22 mouse cellular contexts compared by ENCODE assay signal in genomic region chr9:110060761-110061160, GRCm38 (mm10). TPM values are rescaled to one million over a fixed set of nuclear protein-coding genes. Genes with fewer than 3 reads are reported as not detected.
DNase-seq lines count a peak whose midpoint lies in the region; ATAC-seq lines count a peak whose summit lies in the region.
"Had no signal": no experiment of that assay in that cellular context is flagged by ENCODE, and none has a peak within 500 bp of the region (broad histone marks: within the 10 kb centered on the region; RNA-seq: fewer than 3 reads in every experiment).

No protein-coding gene starts in this region.

- H3K27ac ChIP-seq in heart, embryonic 16.5 days (ENCODE audit: low read length): peak overlapping the region; percentile 35; the same call in 1 of the 2 replicates
- no peak overlapping the region for H3K27ac ChIP-seq in hindbrain, embryonic 12.5 days
- H3K27ac ChIP-seq: embryonic facial prominence, embryonic 12.5 days; heart, embryonic 15.5 days; hindbrain, embryonic 10.5 days; hindbrain, postnatal 0 days; kidney, embryonic 15.5 days; limb, embryonic 15.5 days; liver, embryonic 14.5 days had no signal

- 82% methylated on average over 2 of the region's 2 CpGs for WGBS in heart, embryonic 16.5 days
- 68% methylated on average over 2 of the region's 2 CpGs for WGBS in hindbrain, embryonic 12.5 days

- peaks cover 9% of the 10 kb centered on the region for H3K4me1 ChIP-seq in heart, embryonic 16.5 days (ENCODE audit: control insufficient read depth, insufficient read depth, low read length)
- peaks cover 15% of the 10 kb centered on the region for H3K4me1 ChIP-seq in hindbrain, embryonic 12.5 days
- H3K4me1 ChIP-seq: embryonic facial prominence, embryonic 12.5 days; limb, embryonic 15.5 days had no signal

- no peaks in the 10 kb centered on the region for H3K9me3 ChIP-seq in heart, embryonic 16.5 days (replicated peaks; ENCODE audit: control insufficient read depth, low read length)
- no peaks in the 10 kb centered on the region for H3K9me3 ChIP-seq in hindbrain, embryonic 12.5 days (replicated peaks)
- H3K9me3 ChIP-seq: embryonic facial prominence, embryonic 12.5 days; heart, embryonic 15.5 days; hindbrain, embryonic 10.5 days; kidney, embryonic 15.5 days; limb, embryonic 15.5 days; megakaryocyte, embryonic 14.5 days had no signal

- peaks cover 2% of the 10 kb centered on the region; the same call in 1 of the 2 replicates for H3K36me3 ChIP-seq in heart, embryonic 16.5 days (ENCODE audit: control insufficient read depth, insufficient read depth)
- H3K36me3 ChIP-seq in hindbrain, embryonic 12.5 days: peaks cover 9% of the 10 kb centered on the region; the same call in 1 of the 2 replicates

- no peaks in the 10 kb centered on the region for H3K27me3 ChIP-seq in heart, embryonic 16.5 days (ENCODE audit: control insufficient read depth, insufficient read depth, low read length)
- no peaks in the 10 kb centered on the region for H3K27me3 ChIP-seq in hindbrain, embryonic 12.5 days
- H3K27me3 ChIP-seq: embryonic facial prominence, embryonic 12.5 days; heart, embryonic 15.5 days; kidney, embryonic 15.5 days; limb, embryonic 15.5 days; megakaryocyte, embryonic 14.5 days had no signal

- intact Hi-C loops in heart, postnatal 36 days (cut with DNase I): no loop called here

- no peak overlapping the region for H3K9ac ChIP-seq in heart, embryonic 16.5 days (ENCODE audit: low read length)
- no peak overlapping the region for H3K9ac ChIP-seq in hindbrain, embryonic 12.5 days
- H3K9ac ChIP-seq: embryonic facial prominence, embryonic 12.5 days; heart, embryonic 15.5 days; kidney, embryonic 15.5 days; limb, embryonic 15.5 days; liver, embryonic 14.5 days; lung, embryonic 14.5 days had no signal

- no peak for ATAC-seq in heart, embryonic 16.5 days (replicated peaks; ENCODE audit: extremely low read depth, insufficient read depth, low FRiP score)
- no peak for ATAC-seq in CD4-positive, CD25-positive, alpha-beta regulatory T cell, adult 4 months
- no peak for ATAC-seq in hindbrain, embryonic 12.5 days (ENCODE audit: low FRiP score)
- ATAC-seq: hindbrain, postnatal 0 days; intestine, postnatal 0 days had no signal

- no peak overlapping the region for H3K4me2 ChIP-seq in heart, embryonic 16.5 days (ENCODE audit: low read depth, low read length)
- no peak overlapping the region for H3K4me2 ChIP-seq in hindbrain, embryonic 12.5 days (replicated peaks)
- H3K4me2 ChIP-seq: embryonic facial prominence, embryonic 12.5 days; heart, embryonic 15.5 days; kidney, embryonic 15.5 days; limb, embryonic 15.5 days; lung, embryonic 14.5 days had no signal

- no peak overlapping the region for H3K4me3 ChIP-seq in heart, embryonic 16.5 days (ENCODE audit: low read length)
- H3K4me3 ChIP-seq in hindbrain, embryonic 12.5 days: no peak overlapping the region
- H3K4me3 ChIP-seq: embryonic facial prominence, embryonic 12.5 days; heart, embryonic 15.5 days; hindbrain, embryonic 10.5 days; kidney, embryonic 15.5 days; limb, embryonic 15.5 days; megakaryocyte, embryonic 14.5 days had no signal

- no peak for DNase-seq in heart, postnatal 36 days
- DNase-seq in A20 (ENCODE audit: low read depth, low spot score): peak; percentile 16
- DNase-seq in T-cell, adult 2 months (ENCODE audit: low spot score): peak; percentile 54
- DNase-seq in thymus, postnatal 10 days (ENCODE audit: low spot score in 2 of 2): peak; percentile 55 to 57
- DNase-seq: adrenal gland, postnatal 25 days; cerebellum, postnatal 10 days; kidney, postnatal 36 days; lung, embryonic 14.5 days; right cerebral cortex, adult 18-20 months; right cerebral cortex, postnatal 4 days had no signal

RNA-seq across cellular contexts. Expression of gene Smarcc1, which starts 56.7 kb away (rescaled TPM):
- 56.7 and 60.5 TPM in 2 replicates for polyA plus RNA-seq in heart, embryonic 16.5 days (2015; fragmentation: Nextera tagmentation; extraction: Ambion mirVana)
- total RNA-seq in heart, postnatal 36 days (2021): 10 to 100 TPM; 23.4 to 27.4 TPM
- 10 to 100 TPM; 23.4 to 24.1 TPM for polyA plus RNA-seq in CD4-positive, CD25-positive, alpha-beta regulatory T cell, adult 4 months (2017; shearing (Covaris generic))
- polyA plus RNA-seq in hindbrain, embryonic 12.5 days (2016; fragmentation: Nextera tagmentation; extraction: Ambion mirVana): 211 and 225 TPM in 2 replicates

RNA-seq across cellular contexts. Expression of gene Dhx30, which starts 56.9 kb away (rescaled TPM):
- 96.2 and 101 TPM in 2 replicates for polyA plus RNA-seq in heart, embryonic 16.5 days (2015; fragmentation: Nextera tagmentation; extraction: Ambion mirVana)
- 10 to 100 TPM; 57.4 to 60.2 TPM for total RNA-seq in heart, postnatal 36 days (2021)
- 100 to 1,000 TPM; 102 to 156 TPM for polyA plus RNA-seq in CD4-positive, CD25-positive, alpha-beta regulatory T cell, adult 4 months (2017; shearing (Covaris generic))
- polyA plus RNA-seq in hindbrain, embryonic 12.5 days (2016; fragmentation: Nextera tagmentation; extraction: Ambion mirVana): 203 and 206 TPM in 2 replicates

Comparison
In these comparisons a context has a peak if more than half of its experiments do, and no peak if none do; other contexts are left out.
1. DNase-seq: peak in A20 (single experiment), T-cell, adult 2 months (single experiment) and thymus, postnatal 10 days (2 of 2); none in heart, postnatal 36 days (0 of 2).